Mouse (Mus musculus) bone marrow macrophage, adult 2 months (primary cell): ENCODE data around the gene Evi5.

Experiments used
- CTCF ChIP-seq: IDR thresholded peaks from 2 replicates; pipeline ENCODE4 v1.5.1; 2012; ENCODE audit warnings: low read depth, mild to moderate bottlenecking, low read length, moderate library complexity
- POLR2A ChIP-seq: IDR thresholded peaks from 2 replicates; pipeline ENCODE4 v1.6.1; 2012; ENCODE audit warnings: mild to moderate bottlenecking, low read depth, low read length, borderline replicate concordance

- TF ChIP-seq CTCF, result no peak
- TF ChIP-seq POLR2A, result no peak
Measured at GRCm38 (mm10) chr5:107738296-107738695, 136.6 kb downstream of the Evi5 start.
